Mouse (Mus musculus): ENCODE measurements around the gene Olfr688.

DNA sequence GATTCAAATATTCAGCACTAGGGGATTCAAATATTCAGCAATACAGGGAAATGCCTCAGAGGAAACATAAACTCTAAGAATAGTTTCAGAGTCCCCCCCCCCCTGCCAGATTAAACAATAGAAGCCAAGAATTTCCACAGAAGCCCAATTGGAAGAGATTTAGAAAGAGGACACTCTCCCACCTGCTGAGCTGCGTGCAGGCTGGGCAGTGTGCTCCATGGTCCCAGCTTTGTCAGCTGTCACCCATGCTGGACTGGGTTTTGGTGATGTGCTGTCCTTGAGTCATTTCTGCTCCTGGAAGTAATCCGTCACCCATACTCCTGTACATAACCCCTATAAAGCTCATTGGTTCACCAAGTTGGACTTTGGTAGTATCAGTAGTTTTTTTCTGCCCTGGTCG is 40.2 kb upstream of the Olfr688 start:
- TF ChIP-seq POLR2A (IDR thresholded peaks at IDR 0.05; ENCODE audit: borderline replicate concordance, extremely low read depth, low read depth, low read length) = no peak
- no peak for TF ChIP-seq CTCF (IDR thresholded peaks at IDR 0.05; ENCODE audit: insufficient read depth, low read length)

Data from lung, adult 2 months (tissue).